Mouse (Mus musculus) embryonic facial prominence, embryonic 13.5 days (tissue): ENCODE data around the gene Glul. TPM values are rescaled to one million over a fixed set of nuclear protein-coding genes. Genes with fewer than 3 reads are reported as not detected.

ENCODE experiments used
- ATAC-seq: fragments of 200-750 bp; cut with Nextera tagmentation; 2 replicates; pipeline ENCODE4 v1.8.0; 2017; ENCODE audit warnings: low read depth; ENCODE audit not compliant: insufficient number of reproducible peaks, insufficient read depth, low FRiP score, low TSS enrichment
- H3K27ac ChIP-seq: fragments of 300-500 bp; sonication (generic); 2 replicates; pipeline ENCODE4 v1.5.1; 2015; ENCODE audit warnings: moderate library complexity, mild to moderate bottlenecking, inconsistent platforms
- H3K27me3 ChIP-seq: fragments of 300-500 bp; sonication (generic); 2 replicates; pipeline ENCODE4 v1.6.1; 2015; ENCODE audit warnings: mild to moderate bottlenecking, inconsistent platforms
- H3K36me3 ChIP-seq: fragments of 300-500 bp; sonication (generic); 2 replicates; pipeline ENCODE4 v1.6.1; 2015; ENCODE audit warnings: mild to moderate bottlenecking, inconsistent platforms
- H3K4me1 ChIP-seq: fragments of 300-500 bp; sonication (generic); 2 replicates; pipeline ENCODE4 v1.6.1; 2015; ENCODE audit warnings: inconsistent platforms
- H3K4me2 ChIP-seq: fragments of 300-500 bp; sonication (generic); 2 replicates; pipeline ENCODE4 v1.6.1; 2015; ENCODE audit warnings: moderate library complexity, mild to moderate bottlenecking, inconsistent platforms
- H3K4me3 ChIP-seq: fragments of 300-500 bp; sonication (generic); 2 replicates; pipeline ENCODE4 v1.5.1; 2015; ENCODE audit warnings: mild to moderate bottlenecking, inconsistent platforms
- H3K9ac ChIP-seq: fragments of 300-500 bp; sonication (generic); 2 replicates; pipeline ENCODE4 v1.6.1; 2015; ENCODE audit warnings: mild to moderate bottlenecking, inconsistent platforms
- H3K9me3 ChIP-seq: fragments of 300-500 bp; sonication (generic); 2 replicates; pipeline ENCODE4 v1.6.1; 2016; ENCODE audit warnings: inconsistent platforms
- WGBS: fragments of 180-500 bp; shearing (Covaris S2); methylation state at CpG from one replicate; pipeline ENCODE4 v1.1.7; 2015; ENCODE audit warnings: mixed read lengths; 5-methylcytosine and 5-hydroxymethylcytosine counted together
- polyA plus RNA-seq: library from polyadenylated mRNA; unstranded; fragments of >200 nt; fragmentation: Nextera tagmentation; extraction: Ambion mirVana; gene quantifications from 2 replicates; pipeline ENCODE4 v1.2.1, GENCODE M21; 2015

Glul gene
- polyA plus RNA-seq, 1 experiment from 2014 or later = 103 TPM

DNA sequence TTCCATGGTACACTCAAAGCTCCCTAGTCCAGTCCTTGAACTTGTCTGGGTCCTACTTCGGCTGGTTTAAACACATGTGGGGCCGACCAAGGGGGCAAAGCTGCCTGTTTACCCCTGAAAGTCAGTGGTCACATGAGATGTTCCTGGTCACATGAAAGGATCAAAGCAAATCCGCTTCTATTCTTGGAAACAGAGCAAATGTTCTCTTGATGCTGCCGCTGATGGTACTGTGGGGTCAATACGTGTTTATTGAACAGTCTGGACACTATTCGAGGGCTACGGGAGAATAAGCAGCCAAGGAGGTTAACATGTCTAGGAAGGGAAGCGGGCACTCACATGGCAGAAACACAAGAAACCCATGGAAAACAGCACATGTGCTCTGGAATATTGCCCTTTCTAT lies 2.5 kb upstream of the Glul start:
- no peak overlapping the region for H3K9ac ChIP-seq
- H3K4me3 ChIP-seq = no peak overlapping the region
- WGBS = 83% methylated on average over 8 of the region's 8 CpGs
- H3K4me2 ChIP-seq = no peak overlapping the region
- H3K9me3 ChIP-seq = no peaks in the 10 kb centered on the region
- peaks cover 27% of the 10 kb centered on the region for H3K4me1 ChIP-seq
- H3K36me3 ChIP-seq = no peaks in the 10 kb centered on the region
- H3K27me3 ChIP-seq = peaks cover 3% of the 10 kb centered on the region; the same call in 1 of the 2 replicates
- no peak overlapping the region for H3K27ac ChIP-seq
- ATAC-seq = no peak

DNA sequence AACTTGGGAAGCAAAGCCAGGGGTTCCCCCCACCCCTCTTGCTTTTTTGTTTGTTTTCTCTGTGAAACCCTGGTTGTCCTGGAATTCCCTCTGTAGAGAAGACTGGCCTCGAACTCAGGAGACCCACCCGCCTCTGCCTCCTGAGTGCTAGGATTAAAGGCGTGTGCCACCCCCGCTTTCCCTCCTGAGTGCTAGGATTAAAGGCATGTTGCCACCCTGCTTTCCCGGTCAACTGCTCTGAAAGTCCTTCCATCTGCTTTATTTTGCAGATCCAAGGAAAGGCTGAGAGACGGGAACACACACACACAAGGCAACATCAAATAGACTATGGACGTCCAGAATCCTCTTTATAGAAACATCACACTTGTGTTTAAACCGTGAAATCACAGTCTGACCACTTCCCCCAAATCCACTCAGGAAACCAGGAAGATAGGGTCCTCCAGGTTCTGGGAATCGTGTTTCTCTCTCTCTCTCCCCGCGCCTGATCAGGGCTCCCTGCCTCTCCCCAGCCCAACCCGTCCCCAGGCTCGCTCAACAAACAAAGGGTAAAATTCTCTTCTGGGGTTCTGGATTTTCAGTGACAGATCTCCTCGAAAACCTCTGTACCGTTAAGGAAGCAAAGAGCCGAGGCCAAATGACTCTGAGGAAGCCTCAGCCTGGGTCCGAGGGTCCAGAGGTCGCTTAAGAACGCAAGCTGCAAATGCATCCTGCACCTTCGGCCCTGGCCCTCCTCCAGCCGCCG lies 584 bp upstream of the Glul start:
- peak overlapping the region; percentile 77 for H3K4me3 ChIP-seq
- peaks cover 30% of the 10 kb centered on the region for H3K4me1 ChIP-seq
- H3K9ac ChIP-seq = peak overlapping the region; percentile 92
- 0 out of 2 replicates have a peak, but pooled peaks have one; percentile 7 for ATAC-seq
- peaks cover 16% of the 10 kb centered on the region for H3K36me3 ChIP-seq
- peak overlapping the region; percentile 78 for H3K4me2 ChIP-seq
- no peaks in the 10 kb centered on the region for H3K27me3 ChIP-seq
- peak overlapping the region; percentile 98 for H3K27ac ChIP-seq
- WGBS = 18% methylated on average over 22 of the region's 22 CpGs
- H3K9me3 ChIP-seq = no peaks in the 10 kb centered on the region

DNA sequence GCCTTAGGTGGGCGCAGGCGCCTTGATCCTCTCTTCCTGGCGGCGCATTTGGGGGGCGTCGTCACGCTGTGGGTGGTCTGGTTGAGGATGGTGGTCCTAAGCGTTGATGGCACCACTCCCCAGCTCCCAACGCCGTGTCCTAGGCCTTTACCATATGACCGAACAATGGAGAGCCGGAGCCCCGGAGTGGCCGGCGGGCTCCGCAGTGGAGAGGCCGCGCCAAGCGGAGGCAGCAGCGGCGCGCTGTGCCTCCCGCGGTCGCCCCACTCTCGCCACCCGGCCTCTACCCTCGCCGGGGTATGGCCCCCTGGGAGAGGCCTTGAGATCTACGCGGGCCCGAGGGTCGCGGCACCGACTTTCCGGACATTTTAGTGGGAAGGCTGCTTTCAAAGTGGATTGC lies 637 bp downstream of the Glul start:
- no peaks in the 10 kb centered on the region for H3K27me3 ChIP-seq
- ATAC-seq = peak; percentile 4; the same call in 1 of the 2 replicates
- H3K4me3 ChIP-seq = peak overlapping the region; percentile 77
- H3K4me1 ChIP-seq = peaks cover 27% of the 10 kb centered on the region
- peak overlapping the region; percentile 98 for H3K27ac ChIP-seq
- H3K36me3 ChIP-seq = peaks cover 28% of the 10 kb centered on the region
- 0% methylated on average over 36 of the region's 36 CpGs for WGBS
- H3K9me3 ChIP-seq = no peaks in the 10 kb centered on the region
- H3K4me2 ChIP-seq = peak overlapping the region; percentile 78
- H3K9ac ChIP-seq = peak overlapping the region; percentile 92

DNA sequence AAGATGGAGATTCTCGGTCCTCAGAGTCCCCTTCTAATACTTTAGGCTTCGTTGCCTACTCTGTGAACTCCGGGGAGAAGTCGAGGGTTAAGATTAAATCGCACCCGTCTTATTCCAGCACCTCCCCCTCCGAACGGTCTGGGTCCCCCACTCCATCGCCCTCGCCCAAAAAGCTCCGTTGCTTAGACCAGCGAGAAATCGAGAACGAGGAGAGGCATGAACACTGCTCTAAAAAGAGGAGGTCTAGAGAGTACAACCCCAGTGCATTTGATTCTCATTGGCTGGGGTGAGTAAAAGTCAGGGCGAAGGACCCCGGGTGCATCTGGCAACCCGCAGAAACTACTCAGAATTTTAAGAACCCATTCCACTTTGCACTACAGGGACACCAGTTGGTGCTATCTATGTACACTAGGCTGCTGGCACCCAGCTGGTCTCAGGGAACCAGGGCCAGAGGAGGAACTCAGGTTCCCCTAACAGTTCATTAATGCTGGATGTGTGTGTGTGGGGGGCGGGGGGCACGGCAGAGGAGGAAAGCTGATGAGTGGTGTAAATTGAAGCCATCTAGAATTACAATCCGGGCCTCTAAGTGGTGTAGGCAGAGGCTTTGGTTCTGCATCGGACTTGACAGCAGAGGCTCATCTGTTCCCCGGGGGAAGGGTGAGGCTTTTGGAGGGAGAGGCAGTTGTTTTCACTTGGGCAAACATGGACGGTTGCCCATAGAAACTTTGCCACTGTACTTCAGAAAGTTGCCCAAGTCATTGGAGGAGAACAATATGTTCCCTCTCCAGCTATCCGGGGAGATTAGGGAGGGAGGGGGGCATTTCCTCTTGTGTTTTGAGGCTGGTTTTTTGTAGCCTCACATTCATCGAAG lies 1.4 kb downstream of the Glul start:
- H3K4me2 ChIP-seq = peak overlapping the region; percentile 78
- no peak for ATAC-seq
- peak overlapping the region; percentile 77 for H3K4me3 ChIP-seq
- 1% methylated on average over 25 of the region's 25 CpGs for WGBS
- H3K9me3 ChIP-seq = no peaks in the 10 kb centered on the region
- H3K27me3 ChIP-seq = no peaks in the 10 kb centered on the region
- peaks cover 35% of the 10 kb centered on the region for H3K36me3 ChIP-seq
- peaks cover 27% of the 10 kb centered on the region for H3K4me1 ChIP-seq
- H3K9ac ChIP-seq = peak overlapping the region; percentile 92
- peak overlapping the region; percentile 98 for H3K27ac ChIP-seq

DNA sequence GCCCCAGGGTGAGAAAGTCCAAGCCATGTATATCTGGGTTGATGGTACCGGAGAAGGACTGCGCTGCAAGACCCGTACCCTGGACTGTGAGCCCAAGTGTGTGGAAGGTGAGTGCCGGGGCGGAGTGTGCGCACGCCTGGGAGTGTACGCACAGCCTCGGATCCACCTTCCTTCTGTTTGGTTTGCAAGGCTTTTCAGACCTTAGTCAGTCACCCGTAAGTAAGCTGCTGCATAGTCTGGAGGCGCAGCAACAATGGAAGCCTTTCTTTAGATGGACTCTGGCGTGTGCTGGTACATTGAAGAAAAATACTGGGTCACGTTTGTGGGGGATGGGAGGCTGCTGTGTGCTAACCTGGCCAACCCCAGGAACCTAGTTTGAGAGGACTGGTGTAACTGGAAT lies 3.3 kb downstream of the Glul start:
- no peak overlapping the region for H3K4me3 ChIP-seq
- H3K36me3 ChIP-seq = peaks cover 54% of the 10 kb centered on the region
- no peaks in the 10 kb centered on the region for H3K9me3 ChIP-seq
- H3K4me1 ChIP-seq = peaks cover 27% of the 10 kb centered on the region
- no peak overlapping the region for H3K27ac ChIP-seq
- 78% methylated on average over 13 of the region's 13 CpGs for WGBS
- no peak overlapping the region for H3K9ac ChIP-seq
- no peak for ATAC-seq
- H3K4me2 ChIP-seq = no peak overlapping the region
- no peaks in the 10 kb centered on the region for H3K27me3 ChIP-seq

DNA sequence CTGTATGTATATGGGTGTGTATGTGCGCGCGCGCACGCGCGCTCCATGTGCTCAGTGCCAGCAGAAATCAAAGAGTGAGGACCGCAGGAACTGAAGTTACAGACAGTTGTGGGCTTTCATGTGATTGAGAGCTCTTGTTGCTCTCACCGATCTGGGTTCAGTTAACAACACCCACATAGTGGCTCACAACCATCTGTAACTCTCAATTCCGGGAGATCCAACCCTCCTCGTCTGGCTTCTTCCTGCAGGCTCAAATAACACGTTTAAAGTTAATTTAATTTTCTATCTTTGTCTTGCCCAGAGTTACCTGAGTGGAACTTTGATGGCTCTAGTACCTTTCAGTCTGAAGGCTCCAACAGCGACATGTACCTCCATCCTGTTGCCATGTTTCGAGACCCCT lies 4.5 kb downstream of the Glul start:
- Histone ChIP-seq H3K9me3 (no peaks in the 10 kb centered on the region), H3K36me3 (peaks cover 64% of the 10 kb centered on the region), H3K4me3 (no peak overlapping the region), H3K4me1 (peaks cover 21% of the 10 kb centered on the region), H3K9ac (no peak overlapping the region), H3K27ac (no peak overlapping the region), H3K4me2 (no peak overlapping the region), H3K27me3 (no peaks in the 10 kb centered on the region)
- WGBS = 82% methylated on average over 14 of the region's 14 CpGs
- no peak for ATAC-seq

DNA sequence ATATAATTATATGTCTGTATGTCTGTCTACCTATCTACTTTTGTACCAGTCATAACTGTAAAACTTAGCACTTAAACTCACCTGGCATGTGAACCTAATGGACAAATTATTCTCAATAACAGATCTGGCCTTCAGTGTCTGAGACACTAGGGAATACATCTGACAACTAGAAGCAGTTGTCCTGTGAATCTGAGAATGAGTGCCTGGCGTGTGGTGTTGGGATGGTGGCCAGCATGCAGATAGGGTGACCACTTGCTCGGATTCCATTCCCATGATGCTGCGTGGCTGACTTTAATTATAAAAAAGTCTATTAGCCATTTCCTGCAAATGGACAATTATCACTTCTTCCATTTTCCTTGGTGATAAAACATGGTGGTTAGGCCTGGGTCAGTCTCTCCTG lies 6.1 kb downstream of the Glul start:
- ATAC-seq = no peak
- Histone ChIP-seq H3K27me3 (no peaks in the 10 kb centered on the region), H3K4me3 (no peak overlapping the region), H3K4me1 (peaks cover 30% of the 10 kb centered on the region), H3K9ac (no peak overlapping the region), H3K4me2 (no peak overlapping the region), H3K9me3 (no peaks in the 10 kb centered on the region), H3K36me3 (peaks cover 75% of the 10 kb centered on the region), H3K27ac (no peak overlapping the region)
- WGBS = 89% methylated on average over 3 of the region's 3 CpGs

DNA sequence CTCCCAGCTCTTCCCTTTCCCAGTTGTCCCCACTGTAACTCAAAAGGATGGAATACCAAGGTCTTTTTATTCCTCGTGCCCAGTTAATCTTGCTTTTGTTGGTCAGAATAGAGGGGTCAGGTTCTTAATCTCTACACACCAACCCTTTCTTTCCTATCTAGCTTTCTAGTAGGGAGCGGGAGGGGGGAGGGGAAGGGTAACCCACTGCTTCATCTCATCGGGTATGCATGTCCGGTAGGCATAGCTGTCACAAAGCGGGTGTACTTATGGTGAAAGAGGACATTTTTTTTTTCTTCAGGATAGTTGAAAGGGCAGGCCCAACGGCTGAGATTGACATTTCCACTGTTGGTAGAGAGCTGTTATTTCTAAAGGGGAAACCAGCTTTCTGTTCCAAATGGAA lies 8.5 kb downstream of the Glul start:
- ATAC-seq = no peak
- H3K36me3 ChIP-seq = peaks cover 73% of the 10 kb centered on the region
- 87% methylated on average over 6 of the region's 6 CpGs for WGBS

DNA sequence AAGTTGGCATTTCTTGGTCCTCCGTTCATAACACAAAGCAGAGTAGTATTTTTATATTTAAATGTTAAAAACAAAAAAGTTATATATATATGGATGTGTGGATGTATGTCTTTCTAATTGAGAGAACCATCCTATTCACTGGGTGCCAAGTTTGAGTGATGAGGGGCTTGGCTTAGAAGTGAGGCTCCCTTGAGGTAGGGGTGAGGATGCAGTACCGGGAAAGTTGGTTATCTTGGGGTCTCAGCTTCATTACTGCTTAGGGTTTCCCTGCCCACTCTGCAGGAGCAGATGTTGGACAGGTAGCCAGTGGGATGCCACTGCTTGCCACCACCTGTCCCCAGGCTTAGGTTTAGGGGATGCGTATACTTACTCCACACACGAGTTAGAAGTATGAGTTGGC lies 9.0 kb downstream of the Glul start:
- Histone ChIP-seq H3K36me3 (peaks cover 68% of the 10 kb centered on the region), H3K4me2 (no peak overlapping the region), H3K4me3 (no peak overlapping the region), H3K4me1 (peaks cover 11% of the 10 kb centered on the region), H3K9ac (no peak overlapping the region), H3K9me3 (no peaks in the 10 kb centered on the region), H3K27ac (no peak overlapping the region), H3K27me3 (no peaks in the 10 kb centered on the region)
- ATAC-seq = no peak
- WGBS = 87% methylated on average over 4 of the region's 4 CpGs

More for the DNA sequence above, 8.5 kb downstream of the Glul start:
- H3K4me3 ChIP-seq = no peak overlapping the region
- no peaks in the 10 kb centered on the region for H3K9me3 ChIP-seq
- H3K9ac ChIP-seq = no peak overlapping the region
- peaks cover 11% of the 10 kb centered on the region for H3K4me1 ChIP-seq
- no peak overlapping the region for H3K4me2 ChIP-seq
- no peak overlapping the region for H3K27ac ChIP-seq
- no peaks in the 10 kb centered on the region for H3K27me3 ChIP-seq

DNA sequence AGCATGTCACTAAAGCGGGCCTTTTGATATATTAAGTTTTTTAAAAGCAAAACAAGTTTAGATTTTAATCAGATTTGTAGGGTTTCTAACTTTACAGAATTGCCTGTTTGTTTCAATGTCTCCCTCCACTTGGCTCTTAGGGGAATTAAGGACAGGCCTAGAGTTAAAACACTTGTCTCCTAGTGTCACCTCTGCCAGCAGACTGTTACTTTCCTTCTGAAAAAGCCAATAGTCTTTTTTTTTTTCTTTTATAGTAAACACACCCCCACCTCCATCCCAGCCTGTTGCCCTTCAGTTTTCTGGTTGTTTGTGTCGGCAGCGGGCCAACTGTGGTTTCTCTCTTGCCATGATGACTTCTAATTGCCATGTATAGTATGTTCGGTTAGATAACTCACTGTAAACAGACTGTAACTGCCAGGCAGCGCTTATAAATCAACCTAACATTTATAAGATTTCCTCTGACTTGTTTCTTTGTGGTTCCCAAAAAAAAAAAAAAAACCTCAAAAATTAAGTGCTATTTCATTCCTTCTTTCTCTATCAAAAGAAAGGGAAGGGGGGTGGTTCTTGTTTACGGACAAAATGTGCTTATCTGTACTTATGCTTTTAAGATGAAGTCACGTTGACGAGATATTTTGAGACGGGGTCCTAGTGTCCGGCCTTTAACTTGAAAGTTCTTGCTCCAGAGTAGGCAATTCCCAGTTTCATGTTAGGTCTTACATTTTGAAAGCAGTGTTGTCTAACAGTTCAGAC lies 9.6 kb downstream of the Glul start:
- Histone ChIP-seq H3K36me3 (peaks cover 61% of the 10 kb centered on the region), H3K9me3 (no peaks in the 10 kb centered on the region), H3K27me3 (no peaks in the 10 kb centered on the region), H3K4me1 (peaks cover 11% of the 10 kb centered on the region), H3K27ac (peak overlapping the region; percentile 57), H3K4me2 (no peak overlapping the region), H3K4me3 (no peak overlapping the region), H3K9ac (no peak overlapping the region)
- 80% methylated on average over 10 of the region's 10 CpGs for WGBS
- no peak for ATAC-seq

DNA sequence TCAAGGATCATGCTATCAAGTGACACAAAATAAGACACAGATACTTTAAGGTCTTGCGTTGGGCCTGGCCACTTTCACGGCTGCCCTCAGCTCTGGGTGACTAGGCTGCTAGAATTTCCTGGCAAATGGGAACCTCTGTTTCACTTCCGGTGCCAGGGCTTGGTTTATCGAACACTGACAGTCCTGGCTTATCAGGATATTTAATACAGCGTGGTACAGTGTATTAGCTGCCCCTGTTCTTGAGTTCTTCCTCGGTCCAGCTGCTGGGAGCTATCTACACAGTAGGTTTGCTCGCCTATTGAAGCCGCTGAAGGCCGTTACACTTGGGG lies 10.2 kb downstream of the Glul start:
- peaks cover 56% of the 10 kb centered on the region for H3K36me3 ChIP-seq

More for the DNA sequence above, 10.2 kb downstream of the Glul start:
- 83% methylated on average over 9 of the region's 9 CpGs for WGBS
- H3K4me2 ChIP-seq = no peak overlapping the region
- H3K4me3 ChIP-seq = no peak overlapping the region
- ATAC-seq = no peak
- H3K9me3 ChIP-seq = no peaks in the 10 kb centered on the region
- H3K27ac ChIP-seq = peak overlapping the region; percentile 57
- H3K27me3 ChIP-seq = no peaks in the 10 kb centered on the region
- no peak overlapping the region for H3K9ac ChIP-seq
- H3K4me1 ChIP-seq = peaks cover 11% of the 10 kb centered on the region
